Mouse (Mus musculus) stomach, postnatal 0 days (tissue): Measurements from ENCODE around the gene Myo3b.

ENCODE experiments used
- CTCF ChIP-seq: IDR thresholded peaks from 2 replicates; pipeline ENCODE4 v1.5.1; 2016; ENCODE audit warnings: antibody characterized with exemption, low read depth, mild to moderate bottlenecking, moderate library complexity
- EP300 ChIP-seq: optimal IDR thresholded peaks from 2 replicates; pipeline ENCODE3; 2016; ENCODE audit warnings: antibody characterized with exemption

DNA sequence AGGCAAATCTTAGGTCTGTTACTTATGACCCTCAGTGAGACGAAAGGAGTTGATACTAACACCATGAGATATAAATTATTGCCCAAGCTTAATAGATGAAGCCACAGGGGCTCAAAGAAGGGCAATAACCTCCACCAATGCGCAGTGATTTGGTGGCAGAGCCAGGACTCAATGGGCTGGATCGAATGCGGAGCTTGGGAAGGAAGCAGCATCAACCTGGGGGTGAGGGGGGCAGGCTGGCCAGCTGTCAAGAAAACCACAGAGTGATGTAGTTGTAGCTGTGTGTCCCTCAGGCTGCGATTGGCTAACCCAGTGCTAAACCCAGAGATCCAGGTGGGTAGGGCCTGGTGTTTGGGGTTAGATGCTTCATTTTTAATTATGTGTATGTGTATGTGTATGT, 4.0 kb upstream of the Myo3b start:
- TF ChIP-seq CTCF (no peak), EP300 (no peak)
